Mouse (Mus musculus): Measurements from ENCODE around the gene Mtln. TPM values are rescaled to one million over a fixed set of nuclear protein-coding genes. Genes with fewer than 3 reads are reported as not detected.

Mtln gene
- total RNA-seq (2021) (10 to 100 TPM; 49.6 to 56.7 TPM), polyA plus RNA-seq (2012; rRNA removed) (54.0 and 56.1 TPM in 2 replicates)
- long read RNA-seq, transcript Mtln-201 (2 exons, 800 nt), result major isoform, 43 of 45 reads
- long read RNA-seq, partial matches to known transcripts, result 2 of 45 reads
- long read RNA-seq, other reads (novel, unspliced or antisense), result 0 of 45 reads

GRCm38 (mm10) chr2:127791919-127792603 lies at the start of gene Mtln:
TSS of gene Mtln (minus strand) at chr2:127792488.
- TF ChIP-seq POLR2A (IDR thresholded peaks at IDR 0.05; ENCODE audit: insufficient read depth, low read depth, low read length), result peak; percentile 95
- peak; percentile 72; the same call in 1 of the 2 replicates for TF ChIP-seq EP300 (IDR thresholded peaks at IDR 0.05; ENCODE audit: insufficient read depth, low read depth, low read length)
- no peak for TF ChIP-seq CTCF (IDR thresholded peaks at IDR 0.05)
- Histone ChIP-seq H3K36me3 (ENCODE audit: control insufficient read depth, insufficient read depth, low read length) (peaks cover 4% of the 10 kb centered on the region), H3K27me3 (ENCODE audit: control insufficient read depth, insufficient read depth, low read length) (no peaks in the 10 kb centered on the region), H3K4me3 (peak within 1 kb of the TSS; percentile 56), H3K4me1 (ENCODE audit: control insufficient read depth, insufficient read depth, low read length) (peaks cover 4% of the 10 kb centered on the region), H3K9ac (ENCODE audit: low read depth, low read length) (peak within 1 kb of the TSS; percentile 74), H3K79me2 (replicated peaks; ENCODE audit: control insufficient read depth, insufficient read depth, low read length) (no peaks in the 10 kb centered on the region), H3K27ac (peak within 1 kb of the TSS; percentile 84)
- WGBS, result under 1% methylated on average over 37 of the region's 37 CpGs
- intact Hi-C loops (cut with DNase I), result no loop called here
- peak; percentile 87 to 91 for DNase-seq

DNA sequence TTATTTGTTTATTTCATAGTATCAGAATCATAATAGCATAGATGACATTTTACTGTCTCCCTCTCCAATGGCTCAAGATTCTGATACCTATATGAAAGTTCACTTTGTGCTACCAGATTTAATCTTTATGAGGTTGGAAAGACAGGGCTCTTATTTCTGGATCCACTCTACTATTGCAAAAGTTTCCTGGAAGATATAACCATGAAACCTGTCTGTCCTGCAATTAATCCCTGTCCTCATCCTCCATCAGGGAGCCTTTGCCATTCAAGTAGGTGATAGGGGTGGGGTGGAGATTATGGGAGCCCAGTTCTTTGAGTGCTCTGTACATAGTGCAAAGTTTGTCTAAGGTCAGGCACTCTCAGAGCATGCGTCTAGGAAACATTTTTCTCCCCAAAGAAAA lies 49.1 kb upstream of the Mtln start:
- no peak for DNase-seq
- H3K79me2 ChIP-seq (replicated peaks; ENCODE audit: control insufficient read depth, insufficient read depth, low read length), result no peaks in the 10 kb centered on the region
- no peaks in the 10 kb centered on the region for H3K36me3 ChIP-seq (ENCODE audit: control insufficient read depth, insufficient read depth, low read length)
- H3K4me1 ChIP-seq (ENCODE audit: control insufficient read depth, insufficient read depth, low read length), result no peaks in the 10 kb centered on the region; the same call in none of the 2 replicates
- peaks cover 3% of the 10 kb centered on the region; the same call in 1 of the 2 replicates for H3K27me3 ChIP-seq (ENCODE audit: control insufficient read depth, insufficient read depth, low read length)
- no peak for TF ChIP-seq CTCF (IDR thresholded peaks at IDR 0.05)
- TF ChIP-seq POLR2A (IDR thresholded peaks at IDR 0.05; ENCODE audit: insufficient read depth, low read depth, low read length), result no peak
- no peak for TF ChIP-seq EP300 (IDR thresholded peaks at IDR 0.05; ENCODE audit: insufficient read depth, low read depth, low read length)
- H3K27ac ChIP-seq, result no peak overlapping the region
- intact Hi-C loops (cut with DNase I), result loop anchor here (10.0 kb wide), 1 partner anchor 227 kb away; no protein-coding TSS in a partner anchor
- H3K4me3 ChIP-seq, result no peak overlapping the region
- H3K9ac ChIP-seq (ENCODE audit: low read depth, low read length), result no peak overlapping the region
- 57% methylated on average over 1 of the region's 1 CpGs for WGBS

DNA sequence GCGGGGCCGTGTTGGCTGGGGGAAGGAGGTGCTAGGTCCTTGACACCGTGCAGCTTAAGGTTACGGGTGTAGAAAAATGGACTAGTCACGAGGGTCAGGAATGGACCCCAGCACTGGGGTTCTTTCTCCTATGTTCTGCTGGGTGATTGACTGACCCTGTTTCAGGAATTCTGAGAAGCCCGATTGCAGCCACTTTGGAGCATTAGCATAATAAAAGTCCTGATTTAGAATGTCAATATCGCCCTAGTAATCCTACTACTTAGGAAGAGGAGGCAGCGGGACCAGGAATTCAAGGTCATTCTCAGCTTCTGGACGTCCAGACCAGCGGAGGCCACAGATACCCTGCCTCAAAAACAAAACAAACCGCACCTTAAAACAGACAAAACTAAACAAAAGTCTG lies 47.1 kb upstream of the Mtln start:
- 27% methylated on average over 11 of the region's 11 CpGs for WGBS
- intact Hi-C loops (cut with DNase I), result no loop called here
- peaks cover 3% of the 10 kb centered on the region; the same call in 1 of the 2 replicates for H3K27me3 ChIP-seq (ENCODE audit: control insufficient read depth, insufficient read depth, low read length)

GRCm38 (mm10) chr2:127838576-127838975 lies 46.3 kb upstream of the Mtln start, which contains the start of gene Acoxl:
TSS of gene Acoxl (plus strand) at chr2:127838876.
- WGBS, result 57% methylated on average over 7 of the region's 7 CpGs
- Histone ChIP-seq H3K9ac (ENCODE audit: low read depth, low read length) (no peak within 1 kb of the TSS), H3K79me2 (replicated peaks; ENCODE audit: control insufficient read depth, insufficient read depth, low read length) (no peaks in the 10 kb centered on the region), H3K27me3 (ENCODE audit: control insufficient read depth, insufficient read depth, low read length) (peaks cover 3% of the 10 kb centered on the region; the same call in 1 of the 2 replicates), H3K27ac (no peak within 1 kb of the TSS), H3K36me3 (ENCODE audit: control insufficient read depth, insufficient read depth, low read length) (no peaks in the 10 kb centered on the region), H3K4me3 (no peak within 1 kb of the TSS), H3K4me1 (ENCODE audit: control insufficient read depth, insufficient read depth, low read length) (no peaks in the 10 kb centered on the region; the same call in 1 of the 2 replicates)
- no peak for TF ChIP-seq CTCF (IDR thresholded peaks at IDR 0.05)
- TF ChIP-seq POLR2A (IDR thresholded peaks at IDR 0.05; ENCODE audit: insufficient read depth, low read depth, low read length), result no peak
- TF ChIP-seq EP300 (IDR thresholded peaks at IDR 0.05; ENCODE audit: insufficient read depth, low read depth, low read length), result no peak
- no peak for DNase-seq
- intact Hi-C loops (cut with DNase I), result no loop called here

More for the DNA sequence above, 47.1 kb upstream of the Mtln start:
- no peak for DNase-seq
- no peaks in the 10 kb centered on the region for H3K79me2 ChIP-seq (replicated peaks; ENCODE audit: control insufficient read depth, insufficient read depth, low read length)
- H3K4me1 ChIP-seq (ENCODE audit: control insufficient read depth, insufficient read depth, low read length), result no peaks in the 10 kb centered on the region; the same call in 1 of the 2 replicates
- no peak overlapping the region for H3K4me3 ChIP-seq
- H3K27ac ChIP-seq, result no peak overlapping the region
- no peaks in the 10 kb centered on the region for H3K36me3 ChIP-seq (ENCODE audit: control insufficient read depth, insufficient read depth, low read length)
- H3K9ac ChIP-seq (ENCODE audit: low read depth, low read length), result no peak overlapping the region
- TF ChIP-seq CTCF (IDR thresholded peaks at IDR 0.05) (no peak), EP300 (IDR thresholded peaks at IDR 0.05; ENCODE audit: insufficient read depth, low read depth, low read length) (no peak), POLR2A (IDR thresholded peaks at IDR 0.05; ENCODE audit: insufficient read depth, low read depth, low read length) (no peak)

- intact Hi-C loops (cut with DNase I), result no loop called here
- WGBS, result 15% methylated on average over 2 of the region's 2 CpGs
- no peak overlapping the region for H3K27ac ChIP-seq
Observed at GRCm38 (mm10) chr2:127832833-127833190, 40.5 kb upstream of the Mtln start.

More at GRCm38 (mm10) chr2:127832833-127833190, 40.5 kb upstream of the Mtln start:
- Histone ChIP-seq H3K9ac (ENCODE audit: low read depth, low read length) (no peak overlapping the region), H3K4me1 (ENCODE audit: control insufficient read depth, insufficient read depth, low read length) (no peaks in the 10 kb centered on the region), H3K4me3 (no peak overlapping the region), H3K27me3 (ENCODE audit: control insufficient read depth, insufficient read depth, low read length) (no peaks in the 10 kb centered on the region), H3K79me2 (replicated peaks; ENCODE audit: control insufficient read depth, insufficient read depth, low read length) (no peaks in the 10 kb centered on the region), H3K36me3 (ENCODE audit: control insufficient read depth, insufficient read depth, low read length) (no peaks in the 10 kb centered on the region)
- peak; percentile 65 for TF ChIP-seq CTCF (IDR thresholded peaks at IDR 0.05)
- no peak for TF ChIP-seq EP300 (IDR thresholded peaks at IDR 0.05; ENCODE audit: insufficient read depth, low read depth, low read length)
- no peak for TF ChIP-seq POLR2A (IDR thresholded peaks at IDR 0.05; ENCODE audit: insufficient read depth, low read depth, low read length)
- DNase-seq, result no peak

All from heart, adult 2 months (tissue).